Mouse (Mus musculus): ENCODE results near the gene Gm10721. TPM values are rescaled to one million over a fixed set of nuclear protein-coding genes. Genes with fewer than 3 reads are reported as not detected.

Gm10721 gene
- total RNA-seq (2023) = 0.75 and 4.1 TPM in 2 replicates

GRCm38 (mm10) chr9:3012733-3013279, at the start of gene Gm10721:
Gene Gm10721, plus strand, starts transcription at chr9:3013140.

DNA sequence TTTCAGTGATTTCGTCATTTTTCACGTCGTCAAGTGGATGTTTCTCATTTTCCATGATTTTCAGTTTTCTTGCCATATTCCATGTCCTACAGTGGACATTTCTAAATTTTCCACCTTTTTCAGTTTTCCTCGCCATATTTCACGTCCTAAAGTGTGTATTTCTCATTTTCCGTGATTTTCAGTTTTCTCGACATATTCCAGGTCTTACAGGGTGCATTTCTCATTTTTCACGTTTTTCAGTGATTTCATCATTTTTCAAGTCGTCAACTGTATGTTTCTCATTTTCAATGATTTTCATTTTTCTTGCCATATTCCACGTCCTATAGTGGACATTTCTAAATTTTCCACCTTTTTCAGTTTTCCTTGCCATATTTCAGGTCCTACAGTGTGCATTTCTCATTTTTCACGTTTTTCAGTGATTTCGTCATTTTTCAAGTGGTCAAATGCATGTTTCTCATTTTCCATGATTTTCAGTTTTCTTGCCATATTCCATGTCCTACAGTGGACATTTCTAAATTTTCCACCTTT, 12.4 kb upstream of the Gm10721 start, which contains the start of gene Gm10722:
Gene Gm10722, plus strand, starts transcription at position 478 of the 528 bp plus-strand sequence.

GRCm38 (mm10) chr9:3002794-3003396, 10.0 kb upstream of the Gm10721 start, which contains the start of gene Gm11168:
Gene Gm11168, plus strand, starts transcription at chr9:3003346.

DNA sequence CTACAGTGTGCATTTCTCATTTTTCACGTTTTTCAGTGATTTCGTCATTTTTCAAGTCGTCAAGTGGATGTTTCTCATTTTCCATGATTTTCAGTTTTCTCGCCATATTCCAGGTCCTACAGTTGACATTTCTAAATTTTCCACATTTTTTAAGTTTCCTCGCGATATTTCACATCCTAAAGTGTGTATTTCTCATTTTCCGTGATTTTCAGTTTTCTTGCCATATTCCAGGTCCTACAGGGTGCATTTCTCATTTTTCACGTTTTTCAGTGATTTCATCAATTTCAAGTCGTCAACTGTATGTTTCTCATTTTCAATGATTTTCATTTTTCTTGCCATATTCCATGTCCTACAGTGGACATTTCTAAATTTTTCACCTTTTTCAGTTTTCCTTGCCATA, 2.4 kb downstream of the Gm10721 start, which contains the start of gene Gm10720:
Gene Gm10720, plus strand, starts transcription at position 301 of the 400 bp plus-strand sequence.

DNA sequence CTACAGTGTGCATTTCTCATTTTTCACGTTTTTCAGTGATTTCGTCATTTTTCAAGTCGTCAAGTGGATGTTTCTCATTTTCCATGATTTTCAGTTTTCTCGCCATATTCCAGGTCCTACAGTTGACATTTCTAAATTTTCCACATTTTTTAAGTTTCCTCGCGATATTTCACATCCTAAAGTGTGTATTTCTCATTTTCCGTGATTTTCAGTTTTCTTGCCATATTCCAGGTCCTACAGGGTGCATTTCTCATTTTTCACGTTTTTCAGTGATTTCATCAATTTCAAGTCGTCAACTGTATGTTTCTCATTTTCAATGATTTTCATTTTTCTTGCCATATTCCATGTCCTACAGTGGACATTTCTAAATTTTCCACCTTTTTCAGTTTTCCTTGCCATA, 4.2 kb downstream of the Gm10721 start, which contains the start of gene Gm10719:
Gene Gm10719, plus strand, starts transcription at position 301 of the 400 bp plus-strand sequence.

DNA sequence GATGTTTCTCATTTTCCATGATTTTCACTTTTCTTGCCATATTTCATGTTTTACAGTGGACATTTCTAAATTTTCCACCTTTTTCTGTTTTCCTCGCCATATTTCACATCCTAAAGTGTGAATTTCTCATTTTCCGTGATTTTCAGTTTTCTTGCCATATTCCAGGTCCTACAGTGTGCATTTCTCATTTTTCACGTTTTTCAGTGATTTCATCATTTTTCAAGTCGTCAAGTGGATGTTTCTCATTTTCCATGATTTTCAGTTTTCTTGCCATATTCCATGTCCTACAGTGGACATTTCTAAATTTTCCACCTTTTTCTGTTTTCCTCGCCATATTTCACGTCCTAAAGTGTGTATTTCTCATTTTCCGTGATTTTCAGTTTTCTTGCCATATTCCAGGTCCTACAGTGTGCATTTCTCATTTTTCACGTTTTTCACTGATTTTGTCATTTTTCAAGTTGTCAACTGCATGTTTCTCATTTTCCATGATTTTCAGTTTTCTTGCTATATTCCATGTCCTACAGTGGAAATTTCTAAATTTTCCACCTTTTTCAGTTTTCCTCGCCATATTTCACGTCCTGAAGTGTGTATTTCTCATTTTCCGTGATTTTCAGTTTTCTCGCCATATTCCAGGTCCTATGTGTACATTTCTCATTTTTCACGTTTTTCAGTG, 10.5 kb downstream of the Gm10721 start, which contains the start of gene Gm10718:
Gene Gm10718, plus strand, starts transcription at position 236 of the 673 bp plus-strand sequence.

DNA sequence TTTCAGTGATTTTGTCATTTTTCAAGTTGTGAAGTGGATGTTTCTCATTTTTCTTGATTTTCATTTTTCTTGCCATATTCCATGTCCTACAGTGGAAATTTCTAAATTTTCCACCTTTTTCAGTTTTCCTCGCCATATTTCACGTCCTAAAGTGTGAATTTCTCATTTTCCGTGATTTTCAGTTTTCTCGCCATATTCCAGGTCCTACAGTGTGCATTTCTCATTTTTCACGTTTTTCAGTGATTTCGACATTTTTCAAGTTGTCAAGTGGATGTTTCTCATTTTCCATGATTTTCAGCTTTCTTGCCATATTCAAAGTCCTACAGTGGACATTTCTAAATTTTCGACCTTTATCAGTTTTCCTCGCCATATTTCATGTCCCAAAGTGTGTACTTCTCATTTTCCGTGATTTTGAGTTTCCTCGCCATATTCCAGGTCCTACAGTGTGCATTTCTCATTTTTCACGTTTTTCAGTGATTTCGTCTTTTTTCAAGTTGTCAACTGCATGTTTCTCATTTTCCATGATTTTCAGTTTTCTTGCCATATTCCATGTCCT, 12.1 kb downstream of the Gm10721 start, which contains the start of gene Gm10717:
Gene Gm10717, plus strand, starts transcription at position 506 of the 556 bp plus-strand sequence.

GRCm38 (mm10) chr9:3034299-3034698, 21.4 kb downstream of the Gm10721 start, which contains the start of gene Gm17535:
Gene Gm17535, plus strand, starts transcription at chr9:3034599.

DNA sequence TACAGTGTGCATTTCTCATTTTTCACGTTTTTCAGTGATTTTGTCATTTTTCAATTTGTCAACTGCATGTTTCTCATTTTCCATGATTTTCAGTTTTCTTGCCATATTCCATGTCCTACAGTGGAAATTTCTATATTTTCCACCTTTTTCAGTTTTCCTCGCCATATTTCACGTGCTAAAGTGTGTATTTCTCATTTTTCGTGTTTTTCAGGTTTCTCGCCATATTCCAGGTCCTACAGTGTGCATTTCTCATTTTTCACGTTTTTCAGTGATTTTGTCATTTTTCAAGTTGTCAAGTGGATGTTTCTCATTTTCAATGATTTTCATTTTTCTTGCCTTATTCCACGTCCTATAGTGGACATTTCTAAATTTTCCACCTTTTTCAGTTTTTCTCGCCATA, 23.6 kb downstream of the Gm10721 start, which contains the start of gene Gm10715:
Gene Gm10715, plus strand, starts transcription at position 301 of the 400 bp plus-strand sequence.

Other genes starting within 250 kb of the Gm10721 start
- gene Gm10722, start 12.2 kb upstream of the Gm10721 start, total RNA-seq (2023) = not detected in 2 replicates
- gene Gm11168, start 9.8 kb upstream of the Gm10721 start, total RNA-seq (2023) = 1.1 and 2.7 TPM in 2 replicates
- not detected in 2 replicates for gene Gm10720, start 2.5 kb downstream of the Gm10721 start, total RNA-seq (2023)
- 3.8 and 5.6 TPM in 2 replicates for gene Gm10719, start 4.3 kb downstream of the Gm10721 start, total RNA-seq (2023)
- gene Gm10718, start 10.4 kb downstream of the Gm10721 start, total RNA-seq (2023) = 7.6 and 13.4 TPM in 2 replicates
- gene Gm10717, start 12.3 kb downstream of the Gm10721 start, total RNA-seq (2023) = 1.3 and 2.9 TPM in 2 replicates
- not detected in 2 replicates for gene Gm17535, start 21.5 kb downstream of the Gm10721 start, total RNA-seq (2023)
- not detected in 2 replicates for gene Gm10715, start 23.7 kb downstream of the Gm10721 start, total RNA-seq (2023)